Mouse (Mus musculus): ENCODE measurements at regions not wholly inside any gene's neighbourhood (a gene's known extent, or its start where the extent isn't known, plus 50 kb on each side); places are given as distances from the start of the nearest gene placed in this dataset.

DNA sequence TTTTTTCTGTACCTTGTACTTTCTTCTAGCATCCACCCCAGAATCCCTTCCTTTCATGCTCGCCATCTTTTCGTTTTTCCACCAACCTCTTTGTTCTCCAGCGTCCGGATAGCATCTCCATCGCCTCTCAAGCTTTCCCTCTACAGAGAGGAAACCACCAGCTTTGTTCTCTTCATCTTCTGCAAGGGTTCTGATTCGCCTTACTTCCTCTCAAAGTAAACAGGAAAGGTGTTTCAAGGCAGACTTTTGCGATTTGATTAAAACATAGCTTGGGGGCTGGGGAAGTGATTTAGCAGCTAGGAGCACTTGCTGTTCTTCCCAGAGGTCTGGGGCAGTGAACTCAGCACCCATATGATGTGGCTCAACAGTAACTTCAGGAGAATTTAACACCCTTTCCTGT lies 71.4 kb downstream of the Emp1 start:
- no peaks in the 10 kb centered on the region for H3K27me3 ChIP-seq (ENCODE audit: control insufficient read depth, insufficient read depth, low read length, poor library complexity, severe bottlenecking)
- no peak overlapping the region for H3K27ac ChIP-seq (ENCODE audit: insufficient read depth, low read length)
- H3K4me1 ChIP-seq (ENCODE audit: control insufficient read depth, insufficient read depth, low read length), result no peaks in the 10 kb centered on the region
- H3K4me3 ChIP-seq (ENCODE audit: low read depth, low read length), result no peak overlapping the region
- H3K36me3 ChIP-seq (ENCODE audit: control insufficient read depth, insufficient read depth, low read length, poor library complexity, severe bottlenecking), result no peaks in the 10 kb centered on the region
- TF ChIP-seq EP300 (IDR thresholded peaks at IDR 0.05; ENCODE audit: insufficient read depth, low read depth, low read length), result no peak
- TF ChIP-seq POLR2A (IDR thresholded peaks at IDR 0.05; ENCODE audit: insufficient read depth, low read length), result no peak
- TF ChIP-seq CTCF (IDR thresholded peaks at IDR 0.05; ENCODE audit: low read depth, low read length), result no peak
- peaks cover 3% of the 10 kb centered on the region; the same call in 1 of the 2 replicates for H3K9me3 ChIP-seq (replicated peaks; ENCODE audit: control insufficient read depth, insufficient read depth, low read length, poor library complexity, severe bottlenecking)
- no peak overlapping the region for H3K9ac ChIP-seq (ENCODE audit: low read depth, poor library complexity, severe bottlenecking)

DNA sequence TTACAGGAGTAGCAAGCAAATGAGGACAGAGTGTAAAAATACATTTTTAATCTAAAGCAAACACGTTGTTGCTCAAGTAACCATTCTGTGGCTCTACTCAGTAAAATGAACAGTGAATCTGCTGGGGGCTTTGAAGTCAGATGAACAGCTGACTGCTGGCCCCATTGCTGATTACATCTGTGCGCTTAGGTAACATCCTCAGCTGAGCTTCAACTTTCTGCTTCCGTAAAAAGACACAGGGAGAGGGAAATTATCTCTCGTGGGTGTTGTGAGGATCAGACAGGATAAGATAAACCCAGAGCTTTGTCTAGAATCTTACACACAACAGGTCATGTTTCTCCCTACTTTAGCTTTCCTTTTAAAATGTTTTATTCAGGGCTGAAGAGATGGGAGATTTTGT lies 74.0 kb downstream of the Emp1 start:
- H3K9me3 ChIP-seq (replicated peaks; ENCODE audit: control insufficient read depth, insufficient read depth, low read length, poor library complexity, severe bottlenecking), result peaks cover 5% of the 10 kb centered on the region; the same call in 1 of the 2 replicates
- H3K27me3 ChIP-seq (ENCODE audit: control insufficient read depth, insufficient read depth, low read length, poor library complexity, severe bottlenecking), result no peaks in the 10 kb centered on the region
- H3K4me1 ChIP-seq (ENCODE audit: control insufficient read depth, insufficient read depth, low read length), result no peaks in the 10 kb centered on the region
- H3K9ac ChIP-seq (ENCODE audit: low read depth, poor library complexity, severe bottlenecking), result no peak overlapping the region
- no peak overlapping the region for H3K4me3 ChIP-seq (ENCODE audit: low read depth, low read length)
- H3K27ac ChIP-seq (ENCODE audit: insufficient read depth, low read length), result no peak overlapping the region
- TF ChIP-seq POLR2A (IDR thresholded peaks at IDR 0.05; ENCODE audit: insufficient read depth, low read length) (no peak), EP300 (IDR thresholded peaks at IDR 0.05; ENCODE audit: insufficient read depth, low read depth, low read length) (no peak), CTCF (IDR thresholded peaks at IDR 0.05; ENCODE audit: low read depth, low read length) (no peak)
- H3K36me3 ChIP-seq (ENCODE audit: control insufficient read depth, insufficient read depth, low read length, poor library complexity, severe bottlenecking), result no peaks in the 10 kb centered on the region

DNA sequence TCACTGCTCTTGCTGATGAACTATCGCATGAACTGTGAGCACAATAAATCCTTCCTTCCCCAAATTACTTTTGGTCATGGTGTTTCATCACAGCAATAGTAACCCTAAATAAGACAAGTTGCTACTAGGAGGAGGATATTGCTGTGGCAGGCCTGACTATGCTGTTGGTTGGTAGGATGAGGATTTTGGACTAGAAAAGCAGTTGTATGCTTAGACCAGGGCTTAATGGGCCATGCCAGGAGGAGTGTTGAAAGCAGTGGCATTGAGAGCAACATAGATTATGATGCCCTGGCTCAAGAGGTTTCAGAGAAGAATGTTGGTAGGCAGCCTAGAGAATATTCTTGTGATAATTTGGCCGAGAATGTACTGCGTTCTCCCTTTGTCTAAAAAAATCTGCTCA lies 75.9 kb downstream of the Emp1 start:
- no peaks in the 10 kb centered on the region for H3K4me1 ChIP-seq (ENCODE audit: control insufficient read depth, insufficient read depth, low read length)
- no peak overlapping the region for H3K4me3 ChIP-seq (ENCODE audit: low read depth, low read length)
- no peaks in the 10 kb centered on the region for H3K27me3 ChIP-seq (ENCODE audit: control insufficient read depth, insufficient read depth, low read length, poor library complexity, severe bottlenecking)
- no peak overlapping the region for H3K27ac ChIP-seq (ENCODE audit: insufficient read depth, low read length)
- H3K36me3 ChIP-seq (ENCODE audit: control insufficient read depth, insufficient read depth, low read length, poor library complexity, severe bottlenecking), result no peaks in the 10 kb centered on the region
- peaks cover 5% of the 10 kb centered on the region; the same call in 1 of the 2 replicates for H3K9me3 ChIP-seq (replicated peaks; ENCODE audit: control insufficient read depth, insufficient read depth, low read length, poor library complexity, severe bottlenecking)
- H3K9ac ChIP-seq (ENCODE audit: low read depth, poor library complexity, severe bottlenecking), result no peak overlapping the region
- TF ChIP-seq POLR2A (IDR thresholded peaks at IDR 0.05; ENCODE audit: insufficient read depth, low read length), result no peak
- no peak for TF ChIP-seq EP300 (IDR thresholded peaks at IDR 0.05; ENCODE audit: insufficient read depth, low read depth, low read length)
- no peak for TF ChIP-seq CTCF (IDR thresholded peaks at IDR 0.05; ENCODE audit: low read depth, low read length)

DNA sequence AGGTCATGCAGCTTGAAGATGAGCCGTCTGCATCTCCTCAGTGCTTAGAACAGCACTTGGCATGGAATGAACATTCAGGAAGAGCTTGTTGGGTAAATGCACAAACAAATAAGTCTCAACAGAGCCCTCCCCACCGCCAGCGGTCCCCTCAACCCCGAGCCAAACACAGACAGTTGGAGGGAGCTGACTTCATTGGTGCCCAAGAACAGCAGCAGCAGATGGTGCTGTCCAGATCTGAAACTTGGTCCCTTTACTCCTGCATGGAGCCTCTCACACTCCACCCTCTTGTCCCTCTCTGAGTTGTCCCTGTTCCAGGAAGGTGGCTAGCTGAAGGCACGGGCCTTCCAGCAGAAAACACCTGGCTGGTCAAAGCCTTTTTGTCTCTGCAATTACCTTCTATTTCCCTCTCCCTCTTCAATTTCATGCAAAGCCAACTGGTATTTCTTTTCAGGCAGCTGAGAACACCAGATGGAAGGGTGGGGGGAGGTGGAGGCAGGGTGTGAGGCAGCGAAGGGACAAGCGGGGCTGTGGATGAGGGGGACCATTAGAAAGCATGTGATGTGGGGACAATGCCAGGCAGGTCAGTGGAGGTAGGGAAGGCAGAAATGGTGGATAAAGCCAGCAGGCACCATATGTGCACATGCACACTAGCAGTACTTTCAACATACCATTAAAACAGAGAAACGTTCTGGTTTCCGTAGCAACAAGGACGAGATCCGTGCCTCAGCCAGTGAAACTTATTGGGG lies 79.0 kb downstream of the Emp1 start:
- no peaks in the 10 kb centered on the region for H3K4me1 ChIP-seq (ENCODE audit: control insufficient read depth, insufficient read depth, low read length)

DNA sequence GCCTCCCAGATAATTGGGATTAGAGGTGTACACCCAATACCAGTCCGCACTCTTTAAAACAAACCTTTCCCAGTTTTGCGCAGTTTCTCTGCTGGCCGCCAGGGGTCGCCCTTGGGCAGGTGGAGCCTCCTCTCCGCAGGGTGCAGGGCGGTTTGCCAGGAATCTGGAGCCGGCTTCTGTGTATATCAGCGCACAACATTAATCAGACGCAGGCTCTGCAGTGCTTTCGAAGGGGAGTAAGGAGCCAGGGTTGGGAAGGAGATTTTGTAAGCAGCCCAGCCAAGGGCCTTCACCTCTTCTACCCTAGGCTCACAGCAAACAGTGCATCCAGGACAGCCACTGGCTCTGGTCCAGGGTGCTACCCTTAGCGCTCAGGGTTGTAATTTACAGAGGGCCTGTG lies 82.3 kb downstream of the Emp1 start:
- Histone ChIP-seq H3K4me3 (ENCODE audit: low read depth, low read length) (0 out of 2 replicates have a peak overlapping the region, but pooled peaks have one; percentile 3), H3K9ac (ENCODE audit: low read depth, poor library complexity, severe bottlenecking) (no peak overlapping the region), H3K27ac (ENCODE audit: insufficient read depth, low read length) (no peak overlapping the region), H3K36me3 (ENCODE audit: control insufficient read depth, insufficient read depth, low read length, poor library complexity, severe bottlenecking) (no peaks in the 10 kb centered on the region), H3K9me3 (replicated peaks; ENCODE audit: control insufficient read depth, insufficient read depth, low read length, poor library complexity, severe bottlenecking) (no peaks in the 10 kb centered on the region), H3K4me1 (ENCODE audit: control insufficient read depth, insufficient read depth, low read length) (no peaks in the 10 kb centered on the region), H3K27me3 (ENCODE audit: control insufficient read depth, insufficient read depth, low read length, poor library complexity, severe bottlenecking) (no peaks in the 10 kb centered on the region)
- TF ChIP-seq POLR2A (IDR thresholded peaks at IDR 0.05; ENCODE audit: insufficient read depth, low read length), result no peak
- TF ChIP-seq EP300 (IDR thresholded peaks at IDR 0.05; ENCODE audit: insufficient read depth, low read depth, low read length), result no peak
- peak; percentile 87 for TF ChIP-seq CTCF (IDR thresholded peaks at IDR 0.05; ENCODE audit: low read depth, low read length)

More for the DNA sequence above, 79.0 kb downstream of the Emp1 start:
- Histone ChIP-seq H3K4me3 (ENCODE audit: low read depth, low read length) (no peak overlapping the region), H3K27me3 (ENCODE audit: control insufficient read depth, insufficient read depth, low read length, poor library complexity, severe bottlenecking) (no peaks in the 10 kb centered on the region), H3K36me3 (ENCODE audit: control insufficient read depth, insufficient read depth, low read length, poor library complexity, severe bottlenecking) (no peaks in the 10 kb centered on the region), H3K9me3 (replicated peaks; ENCODE audit: control insufficient read depth, insufficient read depth, low read length, poor library complexity, severe bottlenecking) (peaks cover 5% of the 10 kb centered on the region; the same call in 1 of the 2 replicates), H3K9ac (ENCODE audit: low read depth, poor library complexity, severe bottlenecking) (no peak overlapping the region), H3K27ac (ENCODE audit: insufficient read depth, low read length) (no peak overlapping the region)
- 0 out of 2 replicates have a peak, but pooled peaks have one; percentile 4 for TF ChIP-seq EP300 (IDR thresholded peaks at IDR 0.05; ENCODE audit: insufficient read depth, low read depth, low read length)
- TF ChIP-seq CTCF (IDR thresholded peaks at IDR 0.05; ENCODE audit: low read depth, low read length), result no peak
- no peak for TF ChIP-seq POLR2A (IDR thresholded peaks at IDR 0.05; ENCODE audit: insufficient read depth, low read length)

DNA sequence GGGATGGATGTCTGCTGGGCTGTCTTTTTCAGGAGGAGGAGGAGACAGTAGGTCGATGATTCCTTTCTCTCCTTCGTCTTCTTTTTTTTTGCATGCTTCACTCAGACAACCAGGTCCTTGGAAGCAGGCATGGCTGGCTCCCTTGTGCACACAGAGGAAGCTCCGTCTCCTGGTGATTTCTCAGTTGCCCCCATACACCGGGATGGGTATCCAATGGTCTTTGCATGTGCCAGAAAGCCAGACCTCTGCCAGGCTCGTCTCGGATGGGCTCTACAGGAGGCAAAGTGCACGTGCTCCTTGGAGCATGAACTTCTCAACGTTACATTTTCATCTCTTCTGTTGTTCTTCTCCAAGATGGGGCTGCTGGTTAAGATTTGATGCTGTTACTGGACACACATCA lies 82.7 kb downstream of the Emp1 start:
- Histone ChIP-seq H3K4me1 (ENCODE audit: control insufficient read depth, insufficient read depth, low read length) (no peaks in the 10 kb centered on the region), H3K27me3 (ENCODE audit: control insufficient read depth, insufficient read depth, low read length, poor library complexity, severe bottlenecking) (no peaks in the 10 kb centered on the region), H3K9me3 (replicated peaks; ENCODE audit: control insufficient read depth, insufficient read depth, low read length, poor library complexity, severe bottlenecking) (no peaks in the 10 kb centered on the region), H3K4me3 (ENCODE audit: low read depth, low read length) (no peak overlapping the region), H3K36me3 (ENCODE audit: control insufficient read depth, insufficient read depth, low read length, poor library complexity, severe bottlenecking) (no peaks in the 10 kb centered on the region), H3K9ac (ENCODE audit: low read depth, poor library complexity, severe bottlenecking) (no peak overlapping the region), H3K27ac (ENCODE audit: insufficient read depth, low read length) (no peak overlapping the region)
- TF ChIP-seq CTCF (IDR thresholded peaks at IDR 0.05; ENCODE audit: low read depth, low read length) (no peak), POLR2A (IDR thresholded peaks at IDR 0.05; ENCODE audit: insufficient read depth, low read length) (no peak)

Data from ES-Bruce4 (cell line).